Mouse (Mus musculus) cerebellum, postnatal 25 days (tissue): Measurements from ENCODE around the gene Kcnab3.

ENCODE experiments used
- DNase-seq, 2 experiments: peaks; one replicate each; pipeline ENCODE4 v3.0.0; 2021; ENCODE audit warnings: mixed read lengths in 2 of 2

Gene Kcnab3

DNA sequence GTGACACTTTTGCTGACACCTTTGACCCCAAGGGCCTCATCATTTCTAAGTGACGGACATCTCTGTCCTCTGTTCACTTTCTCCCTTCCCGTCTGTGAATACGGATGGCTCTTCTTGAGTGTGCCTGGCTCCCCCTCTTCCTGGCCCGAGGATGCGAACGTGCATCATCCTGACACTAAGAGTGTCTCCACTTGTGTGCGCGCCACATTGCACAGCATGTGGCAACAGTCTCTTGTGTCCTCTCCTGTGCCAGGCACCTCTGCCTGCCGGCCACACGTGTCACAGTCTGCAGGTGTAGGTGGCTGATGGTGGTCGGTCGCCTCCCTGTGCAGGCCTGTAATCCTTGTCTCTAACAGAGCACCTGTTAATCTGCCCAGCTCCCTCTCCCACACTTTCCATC lies 45.5 kb downstream of the Kcnab3 start:
- DNase-seq: no peak

GRCm38 (mm10) chr11:69372056-69372779 lies 46.2 kb downstream of the Kcnab3 start:
- peak; percentile 90 to 93 for DNase-seq

DNA sequence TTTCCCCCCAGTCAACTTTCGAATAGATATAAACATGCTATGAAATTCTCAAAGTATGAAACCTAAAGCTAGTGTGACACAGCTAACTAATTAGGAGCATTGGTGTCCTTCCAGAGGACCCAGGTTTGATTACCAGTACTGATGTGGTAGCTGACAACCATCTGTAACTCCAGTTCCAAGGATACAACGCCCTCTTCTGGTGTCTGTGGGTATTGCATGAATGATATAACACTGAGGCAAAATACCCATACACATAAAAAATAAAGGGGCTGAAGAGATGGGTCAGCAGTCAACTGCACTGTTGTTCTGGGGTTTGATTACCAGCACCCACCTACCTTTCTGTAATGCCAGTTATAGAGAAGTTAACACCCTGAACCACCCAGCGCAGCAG lies 46.7 kb downstream of the Kcnab3 start:
- DNase-seq: peak in 1 of 2 experiments; percentile 44

DNA sequence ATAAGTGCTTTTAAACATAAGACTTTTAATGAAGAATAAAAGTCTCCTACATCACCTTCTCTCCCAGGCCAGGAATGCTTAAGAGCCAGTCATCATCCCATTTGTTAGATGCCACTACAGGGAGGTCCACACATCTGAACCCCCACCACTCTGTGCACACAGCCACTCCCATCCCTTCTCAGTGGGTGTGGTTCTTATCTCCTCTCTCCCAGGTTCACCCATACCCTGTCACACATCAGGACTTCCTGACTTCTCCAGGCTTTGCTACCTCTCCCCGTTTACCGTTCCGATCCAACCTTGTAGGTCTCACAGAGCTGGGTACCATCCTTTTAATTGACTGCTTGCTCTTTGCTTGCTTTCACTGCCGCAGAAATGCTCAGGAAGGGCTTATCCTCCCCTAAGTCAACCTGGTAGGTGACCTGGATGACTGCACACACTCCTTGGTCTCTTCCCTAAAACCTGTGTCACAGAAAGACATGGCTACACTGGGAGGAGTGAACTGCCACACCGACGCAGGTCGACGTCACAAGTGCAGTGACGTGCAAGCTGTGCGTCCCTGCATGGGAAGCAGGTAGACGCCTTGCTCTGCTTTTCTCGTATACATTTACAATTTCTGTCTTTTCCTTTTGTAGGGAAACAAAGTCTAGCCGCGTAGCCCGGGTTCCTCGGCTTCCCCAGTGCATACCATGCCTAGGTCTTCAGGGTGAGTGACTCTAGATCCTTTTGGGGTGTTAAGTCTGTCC lies 47.3 kb downstream of the Kcnab3 start:
- DNase-seq: no peak

GRCm38 (mm10) chr11:69375646-69376045 lies 49.6 kb downstream of the Kcnab3 start:
- DNase-seq: no peak

DNA sequence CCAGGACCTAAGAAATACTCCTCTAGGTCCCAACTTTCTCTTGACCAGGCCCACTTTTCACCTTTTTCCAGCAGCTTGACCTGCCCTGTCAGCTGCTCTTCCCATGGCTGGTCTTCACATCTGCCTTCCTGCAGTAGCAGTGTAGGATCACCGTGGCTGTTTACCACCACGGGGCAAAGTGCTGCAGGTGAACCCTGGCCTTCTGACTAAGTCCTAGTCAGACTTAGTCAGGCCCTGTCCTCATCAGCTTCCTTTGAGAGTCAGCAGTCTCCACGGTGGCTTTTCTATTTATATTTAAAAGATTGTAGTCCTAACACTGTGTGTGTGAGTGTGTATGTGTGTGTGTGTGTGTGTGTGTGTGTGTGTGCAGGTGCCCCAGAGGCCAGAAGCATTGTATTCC lies 51.7 kb downstream of the Kcnab3 start:
- no peak for DNase-seq

DNA sequence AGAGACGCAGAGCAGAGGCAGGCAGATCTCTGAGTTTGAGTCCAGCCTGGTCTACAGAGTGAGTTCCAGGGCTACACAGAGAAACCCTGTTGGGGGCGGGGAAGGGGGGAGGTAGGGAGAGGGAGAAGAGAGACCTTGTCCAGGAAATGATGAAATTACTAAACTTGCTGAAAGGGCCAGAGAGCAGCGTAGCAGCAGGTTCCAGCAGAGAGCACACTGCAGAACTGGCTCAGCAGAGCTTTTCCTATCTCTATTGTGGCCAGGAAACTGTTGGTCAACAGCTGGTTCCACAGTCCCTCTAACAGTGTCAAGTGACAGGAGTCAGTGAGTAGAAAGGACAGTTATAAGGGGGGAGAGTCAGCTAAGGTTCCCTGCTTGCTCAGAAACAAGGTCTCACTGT lies 53.5 kb downstream of the Kcnab3 start:
- DNase-seq: no peak

GRCm38 (mm10) chr11:69381356-69381755 lies 55.3 kb downstream of the Kcnab3 start:
- peak; percentile 81 to 90 for DNase-seq
